Mouse (Mus musculus) T-helper 17 cell (primary cell): Measurements from ENCODE around the gene Mlxipl.
"Not testable (repeated sequence)": the region's sequence is repeated elsewhere in the genome, so short reads cannot be mapped to it uniquely, and the experiment has no call there.

Source experiments
- in situ Hi-C, 2 experiments: fragments of 300-600 bp; cut with MboI, MseI; formaldehyde crosslinking; loops; 1 replicate in 1 of 2; 2 replicates in 1 of 2; pipeline ENCODE4 v1.15.1; 2025; ENCODE audit warnings: high pct_unique_total_duplicates in 2 of 2

Mlxipl gene

DNA sequence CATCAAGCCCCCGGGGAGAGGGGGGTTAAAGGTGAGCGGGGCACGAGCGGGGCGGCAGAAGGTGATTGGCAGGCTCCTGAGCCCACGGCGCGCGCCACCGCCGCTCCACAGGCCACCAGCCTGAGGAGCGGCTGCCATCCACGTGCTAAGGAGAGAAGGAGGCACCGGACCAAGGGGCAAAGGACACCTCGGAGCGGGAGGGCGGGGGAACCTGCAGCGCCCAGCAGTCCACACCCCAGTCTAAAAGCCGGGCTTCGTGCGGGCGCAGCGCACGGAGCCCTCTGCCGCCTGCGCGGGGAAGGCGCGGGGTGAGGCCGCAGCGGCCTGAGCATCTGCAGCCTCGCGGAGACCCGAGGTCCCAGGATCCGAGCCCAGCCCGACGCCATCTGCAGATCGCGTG, at the start of gene Mlxipl:
Gene Mlxipl, plus strand, starts transcription at position 238 of the 400 bp plus-strand sequence.
- in situ Hi-C loops = no loop called here

DNA sequence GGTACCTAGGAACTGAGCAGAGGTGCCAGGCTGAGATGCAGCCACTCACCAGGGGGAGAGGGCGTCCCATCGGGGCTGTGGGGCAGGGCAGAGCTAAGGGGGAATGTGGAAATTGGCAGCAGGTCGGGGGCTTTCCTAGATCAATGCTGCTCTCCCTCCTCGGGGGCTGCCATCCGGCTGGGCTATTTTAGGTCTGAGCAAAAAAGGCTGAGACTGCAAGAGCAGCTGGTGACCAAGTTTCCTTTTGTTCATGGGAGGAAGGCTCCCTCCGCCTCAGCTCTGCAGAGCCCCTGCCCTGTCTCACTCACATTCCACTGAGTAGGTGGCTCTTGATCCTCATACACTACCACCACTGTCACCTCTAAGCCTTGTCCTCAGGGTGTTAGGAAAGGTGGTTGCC, 49.6 kb upstream of the Mlxipl start:
- in situ Hi-C loops = no loop called here

DNA sequence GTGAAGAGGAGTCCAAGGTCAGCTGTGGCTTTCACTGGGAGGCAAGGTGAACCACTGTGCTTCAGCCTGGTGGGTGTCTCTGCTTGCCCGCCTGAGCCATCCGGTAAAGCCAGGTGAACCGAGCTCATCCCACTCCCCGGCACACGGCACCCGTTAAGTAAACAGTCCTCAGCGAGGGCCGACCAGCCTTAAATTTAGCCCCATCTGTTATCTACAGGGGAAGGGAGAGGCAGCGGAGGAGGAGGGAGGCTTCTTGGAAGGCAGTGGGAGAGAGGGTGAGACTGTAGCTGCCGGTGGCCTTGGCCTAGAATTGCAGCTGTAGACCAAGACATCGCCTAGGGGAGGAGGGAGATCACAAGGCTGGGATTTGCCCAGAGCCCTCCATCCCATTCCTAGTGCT, 48.9 kb upstream of the Mlxipl start:
- in situ Hi-C loops = no loop called here

DNA sequence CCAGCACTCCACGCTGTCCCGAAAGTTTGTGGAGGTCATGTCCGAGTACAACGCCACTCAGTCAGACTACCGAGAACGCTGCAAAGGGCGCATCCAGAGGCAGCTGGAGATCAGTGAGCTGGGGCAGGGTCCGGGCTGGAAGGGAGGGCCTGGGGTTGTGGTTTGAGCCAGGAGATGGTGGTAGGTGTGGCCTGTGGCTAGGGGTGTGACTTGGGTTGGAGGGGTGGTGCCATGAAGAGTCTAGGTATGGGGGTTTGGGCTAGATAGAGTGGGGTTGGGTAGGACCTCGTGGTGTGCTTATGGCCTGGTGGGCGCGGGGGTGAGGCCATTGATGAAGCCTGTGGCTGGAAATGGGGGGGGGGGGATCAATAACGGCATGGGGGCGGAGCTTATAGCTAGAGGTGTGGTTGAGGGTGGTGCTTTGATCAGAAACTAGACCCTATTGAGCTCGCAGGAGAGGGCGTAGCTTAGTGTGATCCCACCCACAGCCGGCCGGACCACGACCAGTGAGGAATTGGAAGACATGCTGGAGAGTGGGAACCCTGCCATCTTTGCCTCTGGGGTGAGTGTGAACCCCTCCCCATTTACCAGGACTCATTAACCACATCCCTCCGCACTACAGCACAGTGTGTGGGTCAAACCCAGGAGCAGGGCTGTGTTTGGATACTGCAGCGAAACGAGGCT, 47.4 kb upstream of the Mlxipl start:
- in situ Hi-C loops = no loop called here

DNA sequence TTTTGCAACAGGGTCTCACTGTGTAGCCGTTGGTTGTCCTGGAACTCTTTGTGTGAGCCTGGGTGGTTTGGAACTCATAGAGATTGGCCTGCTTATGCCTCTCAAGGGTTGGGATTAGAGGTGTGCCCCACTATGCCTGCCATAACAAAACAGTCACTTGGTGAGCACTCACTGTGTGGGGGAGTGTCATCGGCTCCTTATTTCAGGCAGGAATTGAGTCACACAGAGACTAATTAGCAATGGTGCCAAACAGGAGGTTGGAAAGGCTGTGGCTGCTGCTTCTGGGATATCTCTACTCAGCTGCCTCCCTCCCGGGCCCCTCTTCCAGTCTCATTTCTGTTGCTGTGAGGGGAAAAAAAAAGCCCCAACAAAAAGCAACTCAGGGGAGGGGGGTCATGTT, 45.1 kb upstream of the Mlxipl start:
- in situ Hi-C loops = no loop called here

DNA sequence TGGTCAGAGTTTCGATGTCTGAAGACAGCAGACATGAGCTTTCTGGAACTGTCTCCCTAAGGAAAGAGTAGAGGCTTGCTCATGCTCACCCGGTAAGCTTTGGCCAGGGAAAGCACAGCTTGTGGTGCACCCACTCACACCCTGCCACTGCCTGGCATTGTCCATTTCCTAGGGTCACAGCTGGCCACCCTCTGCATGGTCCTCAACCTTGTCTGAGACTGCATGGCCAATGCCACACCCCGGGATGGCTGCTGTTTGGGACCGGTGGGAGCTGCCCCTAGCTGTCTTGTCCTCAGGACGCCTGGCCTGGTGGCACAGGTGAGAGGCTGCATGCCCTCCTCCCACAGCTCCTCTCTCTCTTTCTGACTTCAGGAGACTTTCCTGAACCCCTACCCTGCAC, 41.2 kb upstream of the Mlxipl start:
- in situ Hi-C loops = no loop called here

DNA sequence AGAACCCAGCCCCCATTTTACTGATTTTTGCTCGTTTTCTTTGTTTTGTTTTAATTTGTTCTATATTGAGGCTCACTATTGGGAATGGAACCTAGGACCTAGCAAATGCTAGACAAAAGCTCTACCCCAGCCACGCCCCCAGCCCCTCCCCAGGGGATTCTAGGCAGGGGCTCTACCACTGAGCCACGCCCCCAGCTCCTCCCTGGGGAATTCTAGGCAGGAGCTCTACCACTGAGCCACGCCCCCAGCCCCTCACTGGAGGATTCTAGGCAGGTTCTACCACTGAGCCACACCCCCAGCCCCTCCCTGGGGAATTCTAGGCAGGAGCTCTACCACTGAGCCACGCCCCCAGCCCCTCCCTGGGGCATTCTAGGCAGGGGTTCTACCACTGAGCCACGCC, 40.4 kb upstream of the Mlxipl start:
- in situ Hi-C loops = not testable (repeated sequence)

DNA sequence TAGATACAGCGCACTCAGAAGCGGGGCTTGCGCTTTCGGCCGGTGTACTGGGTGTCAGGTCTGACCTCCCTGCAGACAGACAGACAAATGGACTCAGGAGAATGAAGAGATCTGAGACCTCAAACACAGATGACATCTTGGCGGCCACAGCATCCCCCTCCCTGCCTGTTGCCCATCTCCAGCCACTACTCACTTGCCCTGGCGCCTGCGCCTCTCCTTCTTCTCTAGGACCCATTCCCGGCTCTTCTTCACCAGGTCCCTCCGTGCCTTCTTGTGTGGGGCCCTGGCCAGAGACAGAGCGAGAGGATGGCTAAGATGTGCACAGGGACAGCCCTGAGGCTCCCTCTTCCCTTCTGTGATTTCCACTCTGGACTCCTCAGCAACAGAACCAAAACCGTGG, 36.3 kb upstream of the Mlxipl start:
- in situ Hi-C loops = loop anchor here in 1 of 2 experiments (10.0 kb wide), 1 partner anchor 1561 kb away; no protein-coding TSS in a partner anchor

DNA sequence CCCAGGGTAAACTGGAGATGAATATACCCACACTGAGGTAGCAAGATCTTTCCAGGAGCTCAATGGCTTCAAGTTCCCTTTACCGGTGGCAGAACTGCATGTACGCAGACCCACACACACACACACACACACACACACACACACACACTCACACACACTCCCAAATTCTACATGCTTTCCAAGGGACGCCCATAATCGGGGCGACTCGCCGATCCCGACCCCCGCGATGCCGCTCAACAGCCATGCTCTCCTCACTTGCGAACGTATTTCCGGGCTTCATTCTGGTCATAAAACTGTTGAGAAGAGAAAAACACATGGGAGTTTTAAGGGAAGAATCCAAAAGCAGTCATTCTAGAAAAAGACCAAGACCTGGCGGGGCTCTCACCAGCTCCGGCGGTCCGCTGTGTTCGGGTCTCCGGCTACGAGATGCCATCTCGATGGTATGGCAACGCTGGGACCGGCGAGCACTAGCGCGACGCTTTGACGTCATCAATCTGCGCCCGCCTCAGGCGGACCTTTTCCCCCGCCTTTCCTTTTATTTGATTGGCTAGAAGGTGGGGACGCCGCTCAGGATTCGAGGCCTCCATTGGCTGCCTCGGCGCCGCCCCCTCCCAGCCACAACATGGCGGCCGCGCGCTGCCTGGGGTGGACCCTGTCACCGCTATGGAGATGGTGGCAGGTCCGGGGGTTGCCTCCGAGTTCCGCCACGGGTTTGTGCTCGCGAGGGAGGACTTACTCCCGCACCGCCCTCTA, 25.9 kb upstream of the Mlxipl start, which contains the start of gene Dnajc30:
Gene Dnajc30, plus strand, starts transcription at position 574 of the 753 bp plus-strand sequence.
- in situ Hi-C loops = loop anchor here in 1 of 2 experiments (5.0 kb wide), 1 partner anchor 47 kb away; no protein-coding TSS in a partner anchor

DNA sequence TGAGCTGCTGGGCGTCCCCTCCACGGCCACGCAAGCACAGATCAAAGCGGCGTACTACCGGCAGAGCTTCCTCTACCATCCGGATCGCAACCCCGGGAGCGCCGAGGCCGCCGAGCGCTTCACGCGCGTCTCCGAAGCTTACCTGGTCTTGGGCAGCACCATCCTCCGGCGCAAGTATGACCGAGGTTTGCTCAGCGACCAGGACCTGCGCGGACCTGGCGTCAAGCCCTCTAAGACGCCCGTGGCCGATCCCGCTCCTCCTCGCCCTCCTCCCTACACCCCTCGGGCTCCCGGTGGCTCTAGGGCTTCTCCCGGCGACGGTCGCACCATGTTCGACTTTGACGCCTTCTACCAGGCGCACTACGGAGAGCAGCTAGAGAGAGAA, 25.3 kb upstream of the Mlxipl start:
- in situ Hi-C loops = loop anchor here in 1 of 2 experiments (5.0 kb wide), 1 partner anchor 47 kb away; no protein-coding TSS in a partner anchor

DNA sequence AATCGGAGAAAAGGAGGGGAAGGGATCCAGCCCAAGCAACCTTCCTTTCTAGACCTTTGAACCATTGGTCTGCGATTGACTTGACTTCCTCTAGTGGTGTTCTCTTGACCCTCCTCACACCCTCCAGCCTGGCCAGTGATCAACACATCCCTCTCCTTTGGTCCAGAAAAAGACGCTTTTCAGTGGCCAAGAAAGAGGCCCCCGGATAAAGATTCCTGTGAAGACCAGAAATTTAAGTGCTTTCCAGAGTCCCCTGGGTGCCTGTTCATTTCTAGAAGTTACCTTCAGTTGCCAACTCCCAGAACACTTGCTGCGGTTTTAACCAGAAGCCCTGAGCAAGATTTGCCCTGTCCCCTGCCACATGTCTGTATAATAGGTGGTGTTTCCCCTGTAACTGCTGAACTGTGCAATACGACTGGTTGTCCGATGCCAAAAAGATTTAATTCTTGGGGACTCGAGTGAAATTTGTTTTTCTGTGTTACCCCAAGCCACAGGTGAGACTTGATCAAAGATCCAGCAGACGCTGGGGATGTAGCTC, 24.7 kb upstream of the Mlxipl start, which contains the start of gene Bud23:
Gene Bud23, minus strand, starts transcription at position 51 of the 538 bp plus-strand sequence.
- in situ Hi-C loops = loop anchor here in 1 of 2 experiments (5.0 kb wide), 1 partner anchor 48 kb away; no protein-coding TSS in a partner anchor

DNA sequence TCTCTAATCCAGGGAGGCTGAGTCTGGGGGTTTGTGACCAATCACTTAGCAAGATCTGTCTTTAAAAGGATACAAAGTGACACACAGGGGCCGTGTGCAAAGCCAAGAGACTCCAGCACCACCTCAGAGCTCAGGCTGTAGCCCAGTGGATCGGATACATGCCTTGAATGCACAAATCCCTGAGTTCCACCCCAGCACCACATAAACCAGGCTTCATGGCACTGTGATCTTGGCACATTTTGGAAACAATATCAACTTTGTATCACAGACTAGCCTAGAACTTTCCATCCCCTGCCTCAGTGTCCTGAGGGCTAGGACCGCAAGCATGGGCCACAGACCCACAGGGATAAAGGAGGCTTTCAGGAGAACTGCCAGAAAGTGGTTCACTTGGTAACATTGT, 23.7 kb upstream of the Mlxipl start:
- in situ Hi-C loops = no loop called here

DNA sequence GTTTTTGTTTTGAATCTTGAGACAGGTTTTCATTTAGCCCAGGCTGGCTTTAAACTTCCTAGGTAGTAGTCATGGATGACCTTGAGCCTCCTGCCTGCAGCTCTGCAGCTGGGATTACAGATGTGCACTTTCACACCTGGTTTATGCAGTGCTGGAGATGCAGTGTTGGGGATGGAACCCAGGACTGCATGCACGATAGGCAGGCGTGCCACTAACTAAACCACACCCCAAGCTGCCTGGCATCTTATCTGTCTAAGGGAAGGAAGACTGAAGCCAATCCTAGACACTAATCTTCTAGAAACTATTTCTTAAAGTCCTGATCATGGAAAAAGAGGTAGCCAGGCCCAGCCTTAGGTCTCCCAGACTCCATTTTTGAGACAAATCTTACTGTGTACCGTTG, 19.2 kb upstream of the Mlxipl start:
- in situ Hi-C loops = no loop called here

DNA sequence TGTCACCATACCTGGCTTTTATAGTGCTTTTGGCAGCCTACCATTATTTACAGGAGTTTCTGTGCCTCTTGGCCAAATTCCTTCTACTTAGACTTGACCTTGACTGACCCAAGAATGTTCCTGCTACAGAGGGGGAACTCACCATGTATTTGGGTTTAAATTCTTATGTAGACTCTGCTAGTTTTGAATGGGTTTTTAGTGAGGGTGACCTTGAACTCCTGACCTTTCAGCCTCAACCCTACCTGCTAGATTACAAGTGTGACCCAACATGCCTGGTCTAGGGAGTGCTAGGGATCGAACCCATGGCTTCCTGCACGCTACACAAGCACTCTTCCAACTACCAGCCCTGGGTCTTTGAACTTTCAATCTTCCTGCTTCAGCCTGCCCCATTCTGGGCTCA, 17.6 kb upstream of the Mlxipl start:
- in situ Hi-C loops = no loop called here

DNA sequence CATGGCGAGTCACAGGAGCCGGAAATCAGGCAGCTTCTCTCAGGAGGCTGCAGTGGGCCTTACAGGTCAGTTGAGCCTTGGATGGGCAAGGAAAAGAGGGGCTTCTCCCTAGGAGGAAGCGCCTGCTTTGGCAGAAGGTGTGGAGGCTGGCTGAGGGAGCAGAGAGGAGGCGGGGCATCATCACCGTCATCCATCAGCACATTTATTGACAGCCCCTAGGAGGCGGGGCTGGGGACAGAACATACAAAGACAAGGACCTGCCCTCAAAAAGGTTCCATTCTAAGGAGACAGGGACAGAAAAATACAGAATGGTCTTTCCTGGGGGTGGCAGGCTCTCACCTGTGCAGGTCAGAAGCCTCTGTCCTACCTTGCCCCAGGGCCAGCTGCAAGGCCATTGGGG, 17.0 kb upstream of the Mlxipl start:
- in situ Hi-C loops = no loop called here

DNA sequence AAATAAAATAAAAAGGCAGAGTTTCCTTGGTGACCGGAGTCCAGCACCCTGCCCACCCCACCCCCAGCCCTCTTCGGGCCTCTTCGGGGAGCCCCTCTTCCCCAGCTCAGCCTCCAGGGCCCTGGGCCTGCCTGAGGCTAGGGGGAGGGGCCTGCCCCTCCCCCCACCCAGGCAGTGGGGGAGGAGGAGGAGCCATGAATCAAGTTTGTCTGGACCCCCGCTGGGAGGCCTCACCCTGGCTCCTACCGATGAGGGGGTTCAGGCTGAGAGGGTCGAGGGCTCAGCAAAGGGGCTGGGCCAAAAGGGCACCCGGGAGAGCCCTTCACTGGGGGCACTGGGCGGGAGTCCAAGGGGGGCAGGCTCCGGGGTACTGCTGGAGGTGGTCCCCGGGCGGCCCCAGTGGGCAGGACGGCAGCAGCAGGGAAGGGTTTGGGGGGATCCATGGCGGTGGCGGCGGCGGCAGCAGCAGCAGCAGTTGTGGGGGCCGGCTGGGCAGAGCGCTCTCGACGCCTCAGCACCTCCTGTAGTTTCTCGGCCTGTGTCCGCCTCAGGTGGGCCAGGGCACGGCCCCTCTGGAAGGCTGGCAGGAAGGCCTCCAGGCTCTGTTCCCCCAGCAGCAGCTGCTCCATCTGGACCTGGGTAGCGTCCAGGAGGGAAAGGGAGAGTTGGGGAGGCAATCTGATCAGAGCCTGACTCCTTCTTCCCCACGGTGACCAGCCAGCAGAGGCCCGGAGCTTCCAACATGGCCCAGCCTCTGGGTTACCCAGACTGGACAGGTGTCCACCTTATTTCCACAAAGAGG, 16.1 kb upstream of the Mlxipl start:
- in situ Hi-C loops = no loop called here

DNA sequence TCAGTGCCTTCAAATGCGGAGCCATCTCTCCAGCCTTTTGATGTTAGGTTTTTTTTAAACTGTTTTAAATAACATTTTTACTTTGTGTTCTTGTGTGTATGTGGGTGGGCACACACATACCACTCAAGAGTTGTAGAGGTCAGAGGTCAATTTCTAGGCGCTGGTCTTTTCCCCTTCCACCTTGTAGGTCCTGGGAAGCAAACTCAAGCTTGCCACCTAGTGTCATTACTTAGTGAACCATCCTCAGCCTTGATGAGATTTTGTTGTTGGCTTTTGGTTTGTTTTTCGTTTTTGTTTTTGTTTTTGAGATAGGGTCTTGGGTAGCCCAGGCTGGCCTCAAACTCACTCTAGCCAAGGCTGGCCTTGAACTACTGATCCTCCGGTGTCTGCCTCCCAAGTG, 14.0 kb upstream of the Mlxipl start:
- in situ Hi-C loops = no loop called here

DNA sequence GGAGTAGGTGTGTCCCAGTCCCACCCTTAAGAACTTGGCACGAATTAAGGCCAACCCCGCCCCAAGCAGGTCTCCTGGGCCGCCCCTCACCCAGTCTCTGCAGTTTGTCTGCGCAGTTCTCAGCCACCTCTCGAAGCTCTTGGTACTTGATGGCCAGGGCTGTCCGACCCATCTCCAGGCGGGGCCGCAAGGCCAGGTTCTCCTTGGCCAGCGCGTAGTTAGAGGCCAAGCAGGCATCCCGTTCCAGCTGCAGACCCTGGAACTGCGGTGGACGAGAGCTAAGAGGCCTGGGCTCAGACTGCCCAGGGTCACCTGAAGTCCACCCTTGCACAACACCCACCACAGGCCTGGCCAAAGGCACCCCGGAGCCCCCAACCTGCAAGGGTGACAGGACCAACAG, 13.3 kb upstream of the Mlxipl start:
- in situ Hi-C loops = no loop called here

DNA sequence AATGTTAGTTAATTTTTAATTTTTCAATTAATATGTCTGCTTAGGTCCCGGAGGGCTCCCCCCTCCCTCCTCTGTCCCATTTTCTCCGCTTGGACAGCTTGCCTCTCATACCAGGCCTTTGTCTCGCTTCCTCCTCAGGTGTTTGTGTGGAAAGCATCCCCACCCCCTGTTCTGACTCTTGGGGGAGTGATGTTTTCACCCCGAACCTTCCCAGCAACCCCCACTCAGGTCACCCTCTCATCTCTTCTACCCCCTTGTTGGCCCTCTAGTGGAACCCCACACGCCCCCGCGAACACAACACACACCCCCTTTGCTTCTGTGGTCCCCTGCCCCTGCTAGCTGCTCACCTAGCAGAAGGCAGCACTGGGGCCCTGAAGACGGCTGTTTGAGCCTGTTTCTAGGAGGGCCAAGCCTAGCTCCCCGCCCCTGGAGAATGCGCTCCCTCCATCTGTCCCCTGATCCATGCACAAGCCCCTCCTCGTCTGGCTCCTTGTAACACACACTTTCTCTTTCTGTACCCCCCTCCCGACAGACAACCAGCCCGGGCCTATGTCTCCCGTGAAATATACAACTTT, 12.7 kb upstream of the Mlxipl start:
- in situ Hi-C loops = no loop called here

DNA sequence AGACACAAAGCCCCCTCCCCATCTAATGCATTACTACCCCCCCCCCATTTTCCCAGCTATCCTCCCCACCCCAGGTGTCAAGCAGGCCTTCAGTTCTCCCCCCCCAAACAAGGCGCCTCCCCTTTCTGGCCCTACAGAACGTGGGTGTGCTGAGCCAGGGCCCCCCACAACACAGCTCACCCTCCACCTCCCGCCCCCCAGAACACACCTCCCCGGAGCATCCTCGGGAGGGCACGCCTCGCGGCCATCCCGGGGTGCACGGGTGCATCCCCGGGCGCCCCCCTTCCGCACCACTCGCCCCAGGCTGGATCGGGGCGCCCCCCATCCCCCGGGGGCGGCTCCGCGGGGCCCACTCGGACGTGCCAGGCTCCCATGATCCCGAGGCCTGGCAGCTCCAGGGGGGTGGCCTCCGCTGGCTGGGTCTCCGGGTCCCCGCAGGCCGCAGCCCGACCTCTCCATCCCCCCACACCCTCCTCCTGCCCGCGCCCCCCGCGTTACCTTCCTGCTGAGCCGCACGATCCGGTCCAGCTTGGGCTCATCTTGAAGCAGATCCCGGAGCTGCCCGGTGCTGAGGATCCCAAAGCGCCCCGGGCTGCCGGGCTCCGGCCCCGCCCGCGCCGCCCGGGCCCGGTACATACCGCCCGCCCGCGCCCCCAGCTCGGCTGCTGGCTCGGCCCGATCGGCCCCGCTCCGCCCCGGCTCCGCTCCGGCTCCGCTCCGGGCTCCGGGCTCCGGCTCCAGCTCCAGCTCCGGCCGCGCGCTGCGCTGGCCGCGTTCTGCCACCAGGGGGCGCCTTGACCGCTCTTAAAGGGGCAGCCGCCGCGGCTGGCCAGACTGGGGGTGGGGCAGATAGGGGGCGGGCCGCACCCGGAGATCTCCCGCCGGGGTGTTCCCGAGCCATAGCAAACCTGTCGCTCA, 11.9 kb upstream of the Mlxipl start, which contains the start of gene Vps37d:
Gene Vps37d, minus strand, starts transcription at position 703 of the 918 bp plus-strand sequence.
- in situ Hi-C loops = no loop called here
